Mouse (Mus musculus) embryonic fibroblast, embryonic 13.5 days (primary cell): ENCODE results near the gene Ctrc. TPM values are rescaled to one million over a fixed set of nuclear protein-coding genes. Genes with fewer than 3 reads are reported as not detected.

Source experiments
- H3K27ac ChIP-seq: 2 replicates; pipeline ENCODE4 v1.5.1; 2012; ENCODE audit warnings: low read length, control low read depth, inconsistent platforms; ENCODE audit not compliant: insufficient read depth
- H3K4me1 ChIP-seq: 2 replicates; pipeline ENCODE4 v1.6.1; 2011; ENCODE audit warnings: low read length; ENCODE audit not compliant: control insufficient read depth, insufficient read depth
- H3K4me3 ChIP-seq: 2 replicates; pipeline ENCODE4 v1.5.1; 2011; ENCODE audit warnings: mild to moderate bottlenecking, control low read depth, low read length; ENCODE audit not compliant: insufficient read depth
- CTCF ChIP-seq: IDR thresholded peaks from 2 replicates; pipeline ENCODE4 v1.5.1; 2011; ENCODE audit warnings: mild to moderate bottlenecking, control low read depth, low read length, moderate library complexity, borderline replicate concordance; ENCODE audit not compliant: insufficient read depth
- POLR2A ChIP-seq: IDR thresholded peaks from 2 replicates; pipeline ENCODE4 v1.6.1; 2011; ENCODE audit warnings: low read depth, mild to moderate bottlenecking, control low read depth, low read length, moderate library complexity
- polyA plus RNA-seq: library from polyadenylated mRNA; stranded (reverse); fragments of >200 nt; gene quantifications from 2 replicates; pipeline ENCODE4 v1.2.4, GENCODE M21; 2011; ENCODE audit warnings: low read depth; ENCODE audit not compliant: missing spikeins, insufficient read length

Gene Ctrc
- polyA plus RNA-seq = not detected in 2 replicates

DNA sequence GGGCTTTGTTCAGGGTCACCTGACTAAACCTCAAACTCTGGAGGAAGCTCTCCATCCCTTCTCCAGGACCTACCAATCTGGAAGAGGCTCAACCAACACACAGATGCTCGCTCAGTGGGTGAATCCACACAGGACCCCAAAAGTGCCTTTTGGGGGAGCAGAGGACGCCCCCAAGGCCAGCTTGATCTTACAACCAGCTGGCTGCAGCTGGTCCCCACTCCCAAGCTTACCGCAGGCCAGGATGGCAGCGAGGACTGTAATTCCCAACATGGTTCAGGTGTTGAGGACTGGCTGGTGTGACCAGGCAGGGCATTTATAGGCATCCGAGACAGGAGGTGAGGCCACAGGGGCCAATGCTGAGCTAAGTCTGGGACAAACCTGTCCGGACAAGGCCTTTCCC is at the start of gene Ctrc:
Gene Ctrc, minus strand, starts transcription at position 361 of the 400 bp plus-strand sequence.
- no peaks in the 10 kb centered on the region for H3K4me1 ChIP-seq
- H3K27ac ChIP-seq = no peak within 1 kb of the TSS
- no peak within 1 kb of the TSS for H3K4me3 ChIP-seq
- TF ChIP-seq CTCF = no peak
- TF ChIP-seq POLR2A = no peak

GRCm38 (mm10) chr4:141895772-141896171 is 49.6 kb upstream of the Ctrc start:
- no peak overlapping the region for H3K4me3 ChIP-seq
- TF ChIP-seq CTCF (no peak), POLR2A (no peak)
- H3K4me1 ChIP-seq = no peaks in the 10 kb centered on the region
- H3K27ac ChIP-seq = no peak overlapping the region

DNA sequence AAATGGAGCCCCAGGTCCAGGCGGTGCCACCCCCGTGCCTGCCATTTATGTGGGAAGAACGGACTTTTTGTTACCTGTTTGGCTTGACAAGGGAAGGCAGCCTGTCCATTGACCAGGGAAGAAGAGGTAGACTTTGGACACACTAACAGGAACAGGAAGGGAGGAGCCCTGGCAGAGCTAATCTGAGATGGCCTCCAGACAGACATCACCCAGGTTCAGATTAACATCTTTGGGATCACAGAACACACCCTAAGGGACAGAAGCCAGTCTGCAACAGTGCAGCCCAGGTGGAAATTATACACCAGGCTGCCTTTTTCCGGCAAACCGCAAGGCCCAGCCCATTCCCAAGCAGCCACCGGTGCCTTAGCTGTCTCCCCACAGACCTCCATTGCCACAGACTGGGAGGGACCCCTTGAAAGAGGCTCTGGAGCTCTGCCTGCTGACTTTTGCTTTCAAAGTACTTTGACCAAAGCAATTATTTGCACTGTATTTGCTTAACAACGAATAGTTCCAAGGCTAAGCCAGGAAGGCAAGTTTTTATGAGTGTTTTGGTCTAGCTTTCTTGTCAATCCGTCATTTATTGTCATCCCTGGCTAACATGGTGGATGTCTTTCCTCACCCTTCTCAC is 47.1 kb upstream of the Ctrc start:
- TF ChIP-seq CTCF (no peak), POLR2A (no peak)
- H3K4me3 ChIP-seq = no peak overlapping the region
- no peak overlapping the region for H3K27ac ChIP-seq
- no peaks in the 10 kb centered on the region for H3K4me1 ChIP-seq

- Histone ChIP-seq H3K4me3 (no peak overlapping the region), H3K4me1 (peaks cover 4% of the 10 kb centered on the region; the same call in 1 of the 2 replicates), H3K27ac (no peak overlapping the region)
- TF ChIP-seq CTCF (no peak), POLR2A (no peak)
Observed at GRCm38 (mm10) chr4:141886385-141886968, 40.3 kb upstream of the Ctrc start.

DNA sequence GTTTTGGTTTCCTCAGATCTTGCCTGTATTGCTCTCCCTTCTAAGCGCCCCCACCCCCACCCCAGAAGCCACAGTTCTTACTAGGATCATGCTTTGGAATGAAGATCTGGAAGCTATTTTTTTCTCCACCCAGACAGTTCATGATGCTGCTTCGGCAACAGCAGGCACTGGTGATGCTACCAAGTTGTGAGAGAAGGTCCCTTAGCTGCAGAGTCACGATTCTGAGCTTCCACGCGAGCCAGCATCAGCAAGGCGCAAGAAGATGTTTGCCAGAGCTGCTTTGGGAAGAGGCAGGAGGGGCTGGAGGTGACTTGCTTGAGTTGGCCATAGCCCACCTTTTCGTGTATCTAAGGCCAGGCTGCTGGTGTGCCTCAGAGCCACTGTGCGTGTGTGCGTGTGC is 39.3 kb upstream of the Ctrc start:
- TF ChIP-seq CTCF (no peak), POLR2A (no peak)
- no peak overlapping the region for H3K4me3 ChIP-seq
- peaks cover 4% of the 10 kb centered on the region; the same call in 1 of the 2 replicates for H3K4me1 ChIP-seq
- H3K27ac ChIP-seq = no peak overlapping the region

DNA sequence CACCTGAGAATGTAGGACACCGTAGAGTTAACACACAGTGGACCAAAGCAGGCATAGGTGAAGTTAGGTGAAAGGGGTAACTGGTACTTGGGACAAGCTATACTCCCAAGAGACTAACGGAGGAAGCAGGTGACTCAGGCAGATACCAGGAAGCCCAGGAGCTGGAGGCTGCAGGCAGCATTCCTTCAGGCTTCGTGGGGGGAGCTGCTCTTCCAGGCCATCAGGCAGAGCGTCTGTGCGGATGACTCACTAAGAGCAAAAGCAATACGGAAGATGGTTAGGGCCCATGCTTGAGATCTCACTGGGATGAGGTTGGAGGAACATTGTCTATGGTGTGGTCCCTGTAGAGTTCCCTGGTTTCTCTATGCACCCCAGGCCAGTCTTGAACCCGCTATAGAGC is 36.7 kb upstream of the Ctrc start:
- Histone ChIP-seq H3K4me3 (no peak overlapping the region), H3K27ac (no peak overlapping the region), H3K4me1 (peaks cover 4% of the 10 kb centered on the region; the same call in 1 of the 2 replicates)
- TF ChIP-seq POLR2A = no peak
- no peak for TF ChIP-seq CTCF

- peaks cover 4% of the 10 kb centered on the region; the same call in 1 of the 2 replicates for H3K4me1 ChIP-seq
- no peak overlapping the region for H3K27ac ChIP-seq
- no peak for TF ChIP-seq CTCF
- TF ChIP-seq POLR2A = no peak
- H3K4me3 ChIP-seq = no peak overlapping the region
Observed at GRCm38 (mm10) chr4:141881950-141882349, 35.8 kb upstream of the Ctrc start.

GRCm38 (mm10) chr4:141881289-141881914 is 35.2 kb upstream of the Ctrc start:
- no peak overlapping the region for H3K27ac ChIP-seq
- no peak for TF ChIP-seq POLR2A
- TF ChIP-seq CTCF = no peak
- H3K4me1 ChIP-seq = no peaks in the 10 kb centered on the region

GRCm38 (mm10) chr4:141879875-141880274 is 33.7 kb upstream of the Ctrc start:
- H3K27ac ChIP-seq = no peak overlapping the region
- TF ChIP-seq POLR2A = no peak
- no peak for TF ChIP-seq CTCF
- H3K4me3 ChIP-seq = no peak overlapping the region
- peaks cover 3% of the 10 kb centered on the region; the same call in 1 of the 2 replicates for H3K4me1 ChIP-seq

More at GRCm38 (mm10) chr4:141881289-141881914, 35.2 kb upstream of the Ctrc start:
- no peak overlapping the region for H3K4me3 ChIP-seq

DNA sequence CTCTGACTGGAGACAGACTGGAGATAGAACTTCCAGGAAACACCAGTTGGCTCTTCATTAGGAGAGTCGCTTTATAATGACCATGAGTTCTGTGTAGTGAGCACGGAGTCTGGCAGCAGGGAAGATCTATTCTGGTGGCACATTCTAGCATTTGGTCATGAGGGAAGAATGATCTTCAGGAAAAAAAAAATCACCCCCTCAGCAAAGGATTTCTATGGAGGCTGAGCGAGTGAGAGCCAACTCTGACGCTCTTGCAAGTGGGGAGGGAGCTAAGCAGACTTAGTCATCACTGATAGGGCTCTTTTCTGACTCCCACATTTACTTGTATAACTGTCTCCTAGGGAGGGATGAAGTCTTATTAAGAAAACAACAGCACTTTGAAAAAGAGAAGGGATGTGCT is 32.9 kb upstream of the Ctrc start:
- Histone ChIP-seq H3K4me1 (peaks cover 3% of the 10 kb centered on the region; the same call in 1 of the 2 replicates), H3K27ac (no peak overlapping the region), H3K4me3 (no peak overlapping the region)
- TF ChIP-seq POLR2A = no peak
- no peak for TF ChIP-seq CTCF
